Mouse (Mus musculus) limb, embryonic 12.5 days (tissue): ENCODE data around the gene Parm1. TPM values are rescaled to one million over a fixed set of nuclear protein-coding genes. Genes with fewer than 3 reads are reported as not detected.
A peak's percentile ranks its signal among the peaks of the same experiment; 100 is the strongest.

Source experiments
- ATAC-seq: fragments of 200-750 bp; cut with Nextera tagmentation; 2 replicates; pipeline ENCODE4 v1.8.0; 2017; ENCODE audit warnings: low read depth, moderate TSS enrichment; ENCODE audit not compliant: insufficient number of reproducible peaks, insufficient read depth, low FRiP score, low TSS enrichment
- H3K27ac ChIP-seq: fragments of 300-500 bp; sonication (generic); 2 replicates; pipeline ENCODE4 v1.5.1; 2016; ENCODE audit warnings: mild to moderate bottlenecking, moderate library complexity
- H3K27me3 ChIP-seq: fragments of 300-500 bp; sonication (generic); 2 replicates; pipeline ENCODE4 v1.6.1; 2016; ENCODE audit warnings: mild to moderate bottlenecking, moderate library complexity
- H3K36me3 ChIP-seq: fragments of 300-500 bp; sonication (generic); 2 replicates; pipeline ENCODE4 v1.6.1; 2016; ENCODE audit warnings: mild to moderate bottlenecking, moderate library complexity
- H3K4me1 ChIP-seq: fragments of 300-500 bp; sonication (generic); replicated peaks from 2 replicates; pipeline ENCODE4 v1.6.1; 2016
- H3K4me2 ChIP-seq: fragments of 300-500 bp; sonication (generic); 2 replicates; pipeline ENCODE4 v1.6.1; 2016; ENCODE audit warnings: mild to moderate bottlenecking, moderate library complexity
- H3K4me3 ChIP-seq: fragments of 300-500 bp; sonication (generic); replicated peaks from 2 replicates; pipeline ENCODE4 v1.5.1; 2016; ENCODE audit warnings: mild to moderate bottlenecking
- H3K9ac ChIP-seq: fragments of 300-500 bp; sonication (generic); replicated peaks from 2 replicates; pipeline ENCODE4 v1.6.1; 2016; ENCODE audit warnings: mild to moderate bottlenecking, moderate library complexity
- H3K9me3 ChIP-seq: fragments of 300-500 bp; sonication (generic); 2 replicates; pipeline ENCODE4 v1.6.1; 2016; ENCODE audit warnings: mild to moderate bottlenecking, moderate library complexity
- WGBS: fragments of 180-500 bp; shearing (Covaris S2); methylation state at CpG from one replicate; pipeline ENCODE4 v1.1.7; 2016; 5-methylcytosine and 5-hydroxymethylcytosine counted together
- polyA plus RNA-seq: library from polyadenylated mRNA; unstranded; fragments of >200 nt; fragmentation: Nextera tagmentation; extraction: Ambion mirVana; gene quantifications from 2 replicates; pipeline ENCODE4 v1.2.1, GENCODE M21; 2016

Gene Parm1
- 12.1 and 13.5 TPM in 2 replicates for polyA plus RNA-seq

GRCm38 (mm10) chr5:91517480-91518301 is at the start of gene Parm1:
Gene Parm1, plus strand, starts transcription at chr5:91517615.
- H3K4me3 ChIP-seq, result peak within 1 kb of the TSS; percentile 51
- peaks cover 22% of the 10 kb centered on the region for H3K4me1 ChIP-seq
- peak within 1 kb of the TSS; percentile 93 for H3K4me2 ChIP-seq
- H3K27ac ChIP-seq, result no peak within 1 kb of the TSS
- H3K36me3 ChIP-seq, result no peaks in the 10 kb centered on the region
- H3K9ac ChIP-seq, result peak within 1 kb of the TSS; percentile 55
- under 1% methylated on average over 46 of the region's 48 CpGs for WGBS
- ATAC-seq, result peak; percentile 96
- no peaks in the 10 kb centered on the region for H3K9me3 ChIP-seq
- peaks cover 16% of the 10 kb centered on the region for H3K27me3 ChIP-seq

GRCm38 (mm10) chr5:91475241-91475640 is 42.2 kb upstream of the Parm1 start:
- 92% methylated on average over 7 of the region's 7 CpGs for WGBS

GRCm38 (mm10) chr5:91476863-91477262 is 40.6 kb upstream of the Parm1 start:
- WGBS, result 78% methylated on average over 7 of the region's 7 CpGs
- H3K4me2 ChIP-seq, result no peak overlapping the region
- no peaks in the 10 kb centered on the region for H3K4me1 ChIP-seq
- H3K36me3 ChIP-seq, result no peaks in the 10 kb centered on the region
- no peak for ATAC-seq
- no peak overlapping the region for H3K4me3 ChIP-seq
- H3K27me3 ChIP-seq, result no peaks in the 10 kb centered on the region
- no peaks in the 10 kb centered on the region for H3K9me3 ChIP-seq
- no peak overlapping the region for H3K27ac ChIP-seq
- no peak overlapping the region for H3K9ac ChIP-seq

More at GRCm38 (mm10) chr5:91475241-91475640, 42.2 kb upstream of the Parm1 start:
- Histone ChIP-seq H3K36me3 (no peaks in the 10 kb centered on the region), H3K27ac (no peak overlapping the region), H3K9ac (no peak overlapping the region), H3K27me3 (no peaks in the 10 kb centered on the region), H3K4me2 (no peak overlapping the region), H3K9me3 (no peaks in the 10 kb centered on the region), H3K4me1 (no peaks in the 10 kb centered on the region), H3K4me3 (no peak overlapping the region)
- ATAC-seq, result no peak

GRCm38 (mm10) chr5:91478673-91479072 is 38.7 kb upstream of the Parm1 start:
- H3K27ac ChIP-seq, result no peak overlapping the region
- H3K27me3 ChIP-seq, result no peaks in the 10 kb centered on the region
- no peak overlapping the region for H3K9ac ChIP-seq
- no peaks in the 10 kb centered on the region for H3K9me3 ChIP-seq
- no peak for ATAC-seq
- H3K4me2 ChIP-seq, result no peak overlapping the region
- no peaks in the 10 kb centered on the region for H3K4me1 ChIP-seq
- 90% methylated on average over 4 of the region's 4 CpGs for WGBS
- H3K4me3 ChIP-seq, result no peak overlapping the region
- no peaks in the 10 kb centered on the region for H3K36me3 ChIP-seq

- WGBS, result 68% methylated on average over 1 of the region's 1 CpGs
- H3K4me1 ChIP-seq, result no peaks in the 10 kb centered on the region
- no peak overlapping the region for H3K9ac ChIP-seq
- H3K36me3 ChIP-seq, result no peaks in the 10 kb centered on the region
- no peaks in the 10 kb centered on the region for H3K9me3 ChIP-seq
- no peaks in the 10 kb centered on the region for H3K27me3 ChIP-seq
- ATAC-seq, result no peak
- H3K4me3 ChIP-seq, result no peak overlapping the region
- no peak overlapping the region for H3K4me2 ChIP-seq
- H3K27ac ChIP-seq, result no peak overlapping the region
Observed at GRCm38 (mm10) chr5:91480129-91480528, 37.3 kb upstream of the Parm1 start.

GRCm38 (mm10) chr5:91484324-91484723 is 33.1 kb upstream of the Parm1 start:
- 95% methylated on average over 1 of the region's 1 CpGs for WGBS
- no peak for ATAC-seq
- Histone ChIP-seq H3K4me1 (no peaks in the 10 kb centered on the region), H3K27ac (no peak overlapping the region), H3K9ac (no peak overlapping the region), H3K36me3 (no peaks in the 10 kb centered on the region), H3K4me3 (no peak overlapping the region), H3K9me3 (no peaks in the 10 kb centered on the region), H3K4me2 (no peak overlapping the region), H3K27me3 (no peaks in the 10 kb centered on the region)

GRCm38 (mm10) chr5:91494456-91494855 is 23.0 kb upstream of the Parm1 start:
- ATAC-seq, result no peak
- no peaks in the 10 kb centered on the region for H3K36me3 ChIP-seq
- H3K27me3 ChIP-seq, result no peaks in the 10 kb centered on the region
- no peaks in the 10 kb centered on the region for H3K4me1 ChIP-seq
- H3K9ac ChIP-seq, result no peak overlapping the region
- H3K9me3 ChIP-seq, result 0 out of 2 replicates have a peak, but pooled peaks cover 3% of the 10 kb centered on the region
- no peak overlapping the region for H3K27ac ChIP-seq
- 39% methylated on average over 5 of the region's 5 CpGs for WGBS
- H3K4me3 ChIP-seq, result no peak overlapping the region
- no peak overlapping the region for H3K4me2 ChIP-seq

- Histone ChIP-seq H3K27ac (no peak overlapping the region), H3K4me1 (peaks cover 3% of the 10 kb centered on the region; the same call in 1 of the 2 replicates), H3K4me2 (no peak overlapping the region), H3K9me3 (peaks cover 3% of the 10 kb centered on the region; the same call in 1 of the 2 replicates), H3K36me3 (no peaks in the 10 kb centered on the region), H3K27me3 (no peaks in the 10 kb centered on the region), H3K4me3 (no peak overlapping the region), H3K9ac (no peak overlapping the region)
- no peak for ATAC-seq
- WGBS, result 78% methylated on average over 1 of the region's 1 CpGs
Observed at GRCm38 (mm10) chr5:91501361-91501760, 16.1 kb upstream of the Parm1 start.

GRCm38 (mm10) chr5:91502366-91502765 is 15.0 kb upstream of the Parm1 start:
- WGBS, result 95% methylated on average over 2 of the region's 2 CpGs
- no peaks in the 10 kb centered on the region for H3K27me3 ChIP-seq
- no peak for ATAC-seq

GRCm38 (mm10) chr5:91504320-91504922 is 13.0 kb upstream of the Parm1 start:
- H3K9ac ChIP-seq, result no peak overlapping the region
- peaks cover 7% of the 10 kb centered on the region for H3K4me1 ChIP-seq
- no peak overlapping the region for H3K4me2 ChIP-seq
- no peaks in the 10 kb centered on the region for H3K36me3 ChIP-seq
- no peaks in the 10 kb centered on the region for H3K27me3 ChIP-seq
- no peak overlapping the region for H3K4me3 ChIP-seq
- ATAC-seq, result no peak
- H3K9me3 ChIP-seq, result peaks cover 4% of the 10 kb centered on the region; the same call in 1 of the 2 replicates
- WGBS, result 30% methylated on average over 5 of the region's 5 CpGs
- H3K27ac ChIP-seq, result no peak overlapping the region

More at GRCm38 (mm10) chr5:91502366-91502765, 15.0 kb upstream of the Parm1 start:
- H3K4me3 ChIP-seq, result no peak overlapping the region
- H3K9me3 ChIP-seq, result peaks cover 6% of the 10 kb centered on the region; the same call in 1 of the 2 replicates
- H3K36me3 ChIP-seq, result no peaks in the 10 kb centered on the region
- H3K4me2 ChIP-seq, result no peak overlapping the region
- H3K9ac ChIP-seq, result no peak overlapping the region
- H3K27ac ChIP-seq, result no peak overlapping the region
- H3K4me1 ChIP-seq, result peaks cover 3% of the 10 kb centered on the region; the same call in 1 of the 2 replicates

- 22% methylated on average over 6 of the region's 6 CpGs for WGBS
- peaks cover 22% of the 10 kb centered on the region for H3K4me1 ChIP-seq
- H3K9me3 ChIP-seq, result no peaks in the 10 kb centered on the region
- H3K9ac ChIP-seq, result no peak overlapping the region
- H3K36me3 ChIP-seq, result no peaks in the 10 kb centered on the region
- H3K4me3 ChIP-seq, result peak overlapping the region; percentile 51
- H3K4me2 ChIP-seq, result peak overlapping the region; percentile 93
- ATAC-seq, result no peak
- H3K27me3 ChIP-seq, result peaks cover 16% of the 10 kb centered on the region
- no peak overlapping the region for H3K27ac ChIP-seq
Observed at GRCm38 (mm10) chr5:91517077-91517476, 338 bp upstream of the Parm1 start.
